Mouse (Mus musculus) CD4-positive helper T cell, adult 2 months (primary cell): ENCODE measurements around the gene Abca15.
"Not testable (repeated sequence)": the region's sequence is repeated elsewhere in the genome, so short reads cannot be mapped to it uniquely, and the experiment has no call there.

Experiments used
- DNase-seq: peaks from one replicate; pipeline ENCODE4 v3.0.0-alpha.2; 2012; ENCODE audit warnings: low read depth, missing footprints, low spot score

The Abca15 gene

GRCm38 (mm10) chr7:120328087-120328793 lies at the start of gene Abca15:
Gene Abca15, plus strand, starts transcription at chr7:120328670.
- DNase-seq, result no peak

- no peak for DNase-seq
Observed at GRCm38 (mm10) chr7:120285286-120285685, 43.2 kb upstream of the Abca15 start.

- DNase-seq, result no peak
Observed at GRCm38 (mm10) chr7:120316086-120316485, 12.4 kb upstream of the Abca15 start.

GRCm38 (mm10) chr7:120322963-120323362 lies 5.5 kb upstream of the Abca15 start:
- DNase-seq, result no peak

- DNase-seq, result not testable (repeated sequence)
Observed at GRCm38 (mm10) chr7:120325911-120326310, 2.6 kb upstream of the Abca15 start.

- no peak for DNase-seq
Observed at GRCm38 (mm10) chr7:120327220-120328073, 1.0 kb upstream of the Abca15 start.

- no peak for DNase-seq
Observed at GRCm38 (mm10) chr7:120361159-120361558, 32.7 kb downstream of the Abca15 start.

- DNase-seq, result no peak
Observed at GRCm38 (mm10) chr7:120409447-120409846, 81.0 kb downstream of the Abca15 start, which contains the start of gene Abca16. Gene Abca16, plus strand, starts transcription at chr7:120409647.

GRCm38 (mm10) chr7:120412391-120412790 lies 83.9 kb downstream of the Abca15 start:
- no peak for DNase-seq

GRCm38 (mm10) chr7:120426625-120427024 lies 98.2 kb downstream of the Abca15 start:
- DNase-seq, result no peak

- DNase-seq, result no peak
Observed at GRCm38 (mm10) chr7:120431464-120431863, 103.0 kb downstream of the Abca15 start.
